Mouse (Mus musculus) bone marrow macrophage, adult 2 months (primary cell): ENCODE measurements around the gene Lrp4. TPM values are rescaled to one million over a fixed set of nuclear protein-coding genes. Genes with fewer than 3 reads are reported as not detected.
A peak's percentile ranks its signal among the peaks of the same experiment; 100 is the strongest.

Experiments
- H3K27ac ChIP-seq: 2 replicates; pipeline ENCODE4 v1.5.1; 2012; ENCODE audit warnings: low read depth, low read length; ENCODE audit not compliant: insufficient read depth
- H3K4me1 ChIP-seq: 2 replicates; pipeline ENCODE4 v1.6.1; 2012; ENCODE audit warnings: low read length; ENCODE audit not compliant: control insufficient read depth, insufficient read depth
- H3K4me3 ChIP-seq: 2 replicates; pipeline ENCODE4 v1.5.1; 2012; ENCODE audit warnings: mild to moderate bottlenecking, low read length, moderate library complexity; ENCODE audit not compliant: insufficient read depth
- CTCF ChIP-seq: IDR thresholded peaks from 2 replicates; pipeline ENCODE4 v1.5.1; 2012; ENCODE audit warnings: low read depth, mild to moderate bottlenecking, low read length, moderate library complexity
- POLR2A ChIP-seq: IDR thresholded peaks from 2 replicates; pipeline ENCODE4 v1.6.1; 2012; ENCODE audit warnings: mild to moderate bottlenecking, low read depth, low read length, borderline replicate concordance
- polyA plus RNA-seq: library from polyadenylated mRNA; stranded (reverse); fragments of >200 nt; gene quantifications from 2 replicates; pipeline ENCODE4 v1.2.4, GENCODE M21; 2012; ENCODE audit not compliant: missing spikeins, insufficient read depth, insufficient read length

The Lrp4 gene
- polyA plus RNA-seq, 1 experiment: 3.8 TPM

GRCm38 (mm10) chr2:91461341-91461740 is 4.0 kb downstream of the Lrp4 start:
- no peak for TF ChIP-seq CTCF
- TF ChIP-seq POLR2A: no peak
- Histone ChIP-seq H3K4me1 (peaks cover 5% of the 10 kb centered on the region; the same call in 1 of the 2 replicates), H3K27ac (no peak overlapping the region), H3K4me3 (no peak overlapping the region)

DNA sequence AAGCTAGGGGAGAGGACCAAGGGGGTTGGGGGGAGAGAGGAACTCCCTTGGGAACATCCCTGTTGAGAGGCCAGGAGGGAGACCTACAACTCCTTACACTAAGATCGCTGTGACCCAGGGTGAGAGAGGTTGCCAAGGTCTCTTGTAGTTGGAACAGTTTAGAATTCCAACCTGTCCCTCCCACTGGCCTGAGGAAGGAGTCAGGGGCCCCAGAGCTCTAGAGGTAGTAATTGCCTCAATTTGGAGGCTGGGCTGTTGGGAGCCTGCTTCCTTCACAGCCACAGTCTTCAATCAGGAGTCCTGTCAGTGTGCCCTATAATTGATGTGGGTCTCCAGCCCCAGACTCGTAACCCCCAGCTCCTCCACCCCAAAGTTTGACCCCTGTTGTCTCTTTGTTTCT is 4.9 kb downstream of the Lrp4 start:
- H3K4me3 ChIP-seq: no peak overlapping the region
- peaks cover 5% of the 10 kb centered on the region; the same call in 1 of the 2 replicates for H3K4me1 ChIP-seq
- TF ChIP-seq POLR2A (no peak), CTCF (no peak)
- no peak overlapping the region for H3K27ac ChIP-seq

GRCm38 (mm10) chr2:91462681-91463080 is 5.4 kb downstream of the Lrp4 start:
- no peak for TF ChIP-seq POLR2A
- no peak for TF ChIP-seq CTCF
- no peak overlapping the region for H3K4me3 ChIP-seq
- peaks cover 5% of the 10 kb centered on the region; the same call in 1 of the 2 replicates for H3K4me1 ChIP-seq
- no peak overlapping the region for H3K27ac ChIP-seq

GRCm38 (mm10) chr2:91465934-91466333 is 8.6 kb downstream of the Lrp4 start:
- TF ChIP-seq CTCF (no peak), POLR2A (no peak)
- Histone ChIP-seq H3K27ac (no peak overlapping the region), H3K4me3 (no peak overlapping the region), H3K4me1 (no peaks in the 10 kb centered on the region)

- H3K4me3 ChIP-seq: no peak overlapping the region
- H3K4me1 ChIP-seq: no peaks in the 10 kb centered on the region
- H3K27ac ChIP-seq: no peak overlapping the region
- no peak for TF ChIP-seq POLR2A
- TF ChIP-seq CTCF: no peak
These were observed 10.3 kb downstream of the Lrp4 start for GRCm38 (mm10) chr2:91467613-91468012.

DNA sequence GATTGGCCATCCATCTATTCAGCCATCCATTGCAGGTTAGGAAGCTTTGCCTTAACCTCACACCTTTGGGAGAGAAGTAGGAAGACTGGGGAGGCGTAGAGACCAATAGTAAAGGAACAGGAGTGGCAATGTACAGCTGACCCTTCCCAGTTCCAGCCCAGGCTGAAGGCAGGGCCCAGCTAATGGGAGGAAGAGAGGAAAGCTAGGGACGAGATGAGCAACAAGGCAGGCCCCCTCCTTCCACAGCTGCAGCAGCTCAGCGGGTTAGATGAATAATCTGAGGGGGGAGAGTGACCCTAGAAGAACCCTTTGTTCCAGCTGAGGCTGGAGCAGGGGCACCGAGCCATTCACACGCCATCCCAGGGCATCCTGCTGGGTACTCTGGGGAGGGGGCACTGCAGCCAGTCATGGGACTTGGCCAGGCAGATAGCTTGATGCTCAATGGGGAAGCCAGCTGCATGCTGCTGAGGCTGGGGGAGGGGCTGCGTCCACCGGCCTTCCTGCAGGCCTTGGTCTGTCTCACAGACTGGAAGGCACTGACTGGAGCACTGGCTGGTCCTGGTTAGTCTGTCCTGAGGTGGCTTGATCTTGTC is 12.8 kb downstream of the Lrp4 start:
- no peak overlapping the region for H3K27ac ChIP-seq
- TF ChIP-seq POLR2A: no peak
- no peak for TF ChIP-seq CTCF
- no peaks in the 10 kb centered on the region for H3K4me1 ChIP-seq
- no peak overlapping the region for H3K4me3 ChIP-seq

DNA sequence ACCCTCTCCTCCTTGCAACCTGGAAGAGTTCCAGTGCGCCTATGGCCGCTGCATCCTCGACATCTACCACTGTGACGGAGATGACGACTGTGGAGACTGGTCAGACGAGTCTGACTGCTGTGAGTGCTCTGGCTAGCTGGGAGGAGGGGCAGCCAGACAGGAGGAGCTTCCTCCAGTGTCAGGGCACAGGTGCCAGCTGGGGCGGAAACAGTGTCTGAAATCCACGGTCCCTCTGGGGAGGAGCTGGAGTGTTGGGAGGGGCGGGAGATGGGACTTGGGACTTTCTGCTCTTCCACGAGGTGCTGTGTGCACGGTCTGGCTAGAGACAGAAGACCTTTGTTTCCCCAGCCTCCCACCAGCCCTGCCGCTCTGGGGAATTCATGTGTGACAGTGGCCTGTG is 17.0 kb downstream of the Lrp4 start:
- no peak for TF ChIP-seq CTCF
- TF ChIP-seq POLR2A: no peak

DNA sequence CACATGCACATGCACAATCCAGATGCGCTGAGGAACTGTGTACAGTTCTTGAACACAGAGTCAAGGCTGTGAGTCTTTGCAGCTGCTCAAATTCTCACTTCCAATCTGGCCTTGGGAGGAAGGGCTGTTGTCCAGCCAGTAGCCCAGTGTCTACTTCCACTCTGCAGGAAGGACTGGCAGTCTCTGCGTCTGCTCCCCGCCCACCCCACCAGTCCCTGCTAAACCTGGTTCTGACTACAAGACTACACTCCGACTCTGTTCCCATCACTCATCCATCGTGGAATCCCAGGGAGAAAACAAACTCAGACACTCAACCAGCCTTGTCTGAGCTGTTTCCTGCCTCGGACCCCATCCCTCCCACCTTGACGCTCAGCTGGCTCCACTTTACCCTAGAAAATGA is 18.5 kb downstream of the Lrp4 start:
- H3K27ac ChIP-seq: no peak overlapping the region
- H3K4me1 ChIP-seq: peaks cover 11% of the 10 kb centered on the region
- H3K4me3 ChIP-seq: no peak overlapping the region
- TF ChIP-seq CTCF (no peak), POLR2A (no peak)

More for the DNA sequence above, 17.0 kb downstream of the Lrp4 start:
- no peak overlapping the region for H3K4me3 ChIP-seq
- H3K27ac ChIP-seq: no peak overlapping the region
- H3K4me1 ChIP-seq: peaks cover 11% of the 10 kb centered on the region

GRCm38 (mm10) chr2:91476251-91476661 is 18.9 kb downstream of the Lrp4 start:
- H3K4me3 ChIP-seq: peak overlapping the region; percentile 24
- H3K27ac ChIP-seq: no peak overlapping the region
- TF ChIP-seq POLR2A: no peak
- TF ChIP-seq CTCF: no peak
- peaks cover 11% of the 10 kb centered on the region for H3K4me1 ChIP-seq

DNA sequence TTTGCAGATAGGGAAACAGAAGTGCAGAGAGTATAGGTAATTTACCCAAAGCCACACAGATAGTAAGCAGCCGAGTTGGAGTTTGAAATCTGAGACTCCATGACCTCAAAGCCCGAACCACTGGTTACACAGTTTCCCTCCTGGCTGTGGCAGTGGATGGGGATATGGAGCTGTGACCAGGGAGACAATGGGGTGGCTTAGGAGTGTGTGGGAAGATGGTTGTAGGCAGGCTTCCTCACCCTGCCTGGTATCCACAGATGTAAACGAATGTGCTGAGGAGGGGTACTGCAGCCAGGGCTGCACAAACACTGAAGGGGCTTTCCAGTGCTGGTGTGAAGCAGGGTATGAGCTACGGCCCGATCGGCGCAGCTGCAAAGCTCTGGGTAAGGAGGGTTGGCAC is 19.5 kb downstream of the Lrp4 start:
- TF ChIP-seq POLR2A (no peak), CTCF (no peak)
- no peak overlapping the region for H3K4me3 ChIP-seq
- peaks cover 11% of the 10 kb centered on the region for H3K4me1 ChIP-seq
- H3K27ac ChIP-seq: no peak overlapping the region
